Mouse (Mus musculus) heart, adult 2 months (tissue): Measurements from ENCODE around the gene Apoh.

Experiments used
- CTCF ChIP-seq: fragments of 200-600 bp; IDR thresholded peaks from 2 replicates; pipeline ENCODE4 v1.8.1; 2022; ENCODE audit warnings: antibody characterized with exemption, mild to moderate bottlenecking, moderate library complexity
- POLR2A ChIP-seq: fragments of 200-500 bp; IDR thresholded peaks from 2 replicates; pipeline ENCODE4 v1.6.1; 2011; ENCODE audit warnings: mild to moderate bottlenecking, low read depth, low read length, control low read depth; ENCODE audit not compliant: insufficient read depth

GRCm38 (mm10) chr11:108424889-108425591, 81.9 kb downstream of the Apoh start, which contains the start of gene Cep112:
- TF ChIP-seq POLR2A, result peak; percentile 61
- TF ChIP-seq CTCF, result no peak
